Mouse (Mus musculus): ENCODE measurements around the gene Nrsn2. TPM values are rescaled to one million over a fixed set of nuclear protein-coding genes. Genes with fewer than 3 reads are reported as not detected.
A peak's percentile ranks its signal among the peaks of the same experiment; 100 is the strongest.

Gene Nrsn2
- total RNA-seq, 2 experiments from 2014 or later = 96.7 to 104 TPM

- no peak for DNase-seq (ENCODE audit: low spot score in 2 of 2)
Observed at GRCm38 (mm10) chr2:152344909-152345308, 31.5 kb downstream of the Nrsn2 start.

- DNase-seq (ENCODE audit: low spot score in 2 of 2) = no peak
Observed at GRCm38 (mm10) chr2:152344361-152344760, 32.1 kb downstream of the Nrsn2 start.

GRCm38 (mm10) chr2:152343329-152344213, 32.9 kb downstream of the Nrsn2 start, which contains the start of gene Trib3:
Trib3 (minus strand) TSS chr2:152344032.
- DNase-seq (ENCODE audit: low spot score in 2 of 2) = peak; percentile 67 to 76

GRCm38 (mm10) chr2:152339631-152340179, 36.7 kb downstream of the Nrsn2 start:
- DNase-seq (ENCODE audit: low spot score in 2 of 2) = no peak

GRCm38 (mm10) chr2:152338319-152338718, 38.1 kb downstream of the Nrsn2 start:
- DNase-seq (ENCODE audit: low spot score in 2 of 2) = no peak

- no peak for DNase-seq (ENCODE audit: low spot score in 2 of 2)
Observed at GRCm38 (mm10) chr2:152337591-152338212, 38.7 kb downstream of the Nrsn2 start.

- no peak for DNase-seq (ENCODE audit: low spot score in 2 of 2)
Observed at GRCm38 (mm10) chr2:152336856-152337255, 39.6 kb downstream of the Nrsn2 start.

- peak in 1 of 2 experiments; percentile 16 for DNase-seq (ENCODE audit: low spot score in 2 of 2)
Observed at GRCm38 (mm10) chr2:152335289-152335820, 41.1 kb downstream of the Nrsn2 start.

GRCm38 (mm10) chr2:152333345-152334006, 43.0 kb downstream of the Nrsn2 start:
- no peak for DNase-seq (ENCODE audit: low spot score in 2 of 2)

- DNase-seq (ENCODE audit: low spot score in 2 of 2) = peak; percentile 75 to 87
Observed at GRCm38 (mm10) chr2:152332101-152332825, 44.2 kb downstream of the Nrsn2 start, which contains the start of gene Rbck1. Rbck1 (minus strand) TSS chr2:152332653.

GRCm38 (mm10) chr2:152330858-152331423, 45.5 kb downstream of the Nrsn2 start:
- no peak for DNase-seq (ENCODE audit: low spot score in 2 of 2)

GRCm38 (mm10) chr2:152327980-152328379, 48.5 kb downstream of the Nrsn2 start:
- no peak for DNase-seq (ENCODE audit: low spot score in 2 of 2)

- no peak for DNase-seq (ENCODE audit: low spot score in 2 of 2)
Observed at GRCm38 (mm10) chr2:152326654-152327053, 49.8 kb downstream of the Nrsn2 start.

GRCm38 (mm10) chr2:152326157-152326556, 50.3 kb downstream of the Nrsn2 start:
- no peak for DNase-seq (ENCODE audit: low spot score in 2 of 2)

- no peak for DNase-seq (ENCODE audit: low spot score in 2 of 2)
Observed at GRCm38 (mm10) chr2:152324842-152325241, 51.6 kb downstream of the Nrsn2 start.

GRCm38 (mm10) chr2:152323971-152324370, 52.5 kb downstream of the Nrsn2 start:
- DNase-seq (ENCODE audit: low spot score in 2 of 2) = no peak

- no peak for DNase-seq (ENCODE audit: low spot score in 2 of 2)
Observed at GRCm38 (mm10) chr2:152322198-152322597, 54.2 kb downstream of the Nrsn2 start.

GRCm38 (mm10) chr2:152321558-152321957, 54.9 kb downstream of the Nrsn2 start:
- no peak for DNase-seq (ENCODE audit: low spot score in 2 of 2)

All from left cerebral cortex, adult 18-20 months (tissue).